Mouse (Mus musculus): ENCODE data around the gene Mfap4. TPM values are rescaled to one million over a fixed set of nuclear protein-coding genes. Genes with fewer than 3 reads are reported as not detected.

The Mfap4 gene
- polyA plus RNA-seq, 1 experiment from 2014 or later: 97.0 TPM

DNA sequence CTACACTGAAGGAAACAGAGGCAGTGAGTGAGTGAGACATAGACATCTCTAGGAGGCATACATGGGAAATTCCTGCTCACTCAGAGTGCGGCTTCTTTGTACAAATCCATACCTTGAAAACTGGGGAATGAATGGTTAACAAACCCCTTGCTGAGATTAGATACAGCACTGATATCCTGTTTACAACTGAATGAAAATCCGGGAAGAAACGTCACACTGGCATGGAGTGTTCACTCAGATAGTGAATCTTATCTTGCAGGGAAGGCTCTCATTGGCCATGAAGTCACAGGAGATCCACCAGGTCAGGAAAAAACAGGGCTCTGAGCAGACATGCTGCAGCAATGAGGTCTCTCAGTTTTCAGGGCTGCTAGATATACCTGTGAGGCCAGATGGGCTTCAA is 51.7 kb downstream of the Mfap4 start:
- H3K4me1 ChIP-seq (replicated peaks; ENCODE audit: control insufficient read depth, insufficient read depth, low read length): no peaks in the 10 kb centered on the region
- no peak for ATAC-seq
- H3K9me3 ChIP-seq (ENCODE audit: control insufficient read depth): no peaks in the 10 kb centered on the region
- no peak overlapping the region for H3K4me3 ChIP-seq (ENCODE audit: low read depth, low read length)
- H3K9ac ChIP-seq (ENCODE audit: low read depth, low read length): no peak overlapping the region
- no peak overlapping the region for H3K27ac ChIP-seq (ENCODE audit: low read depth, low read length)
- TF ChIP-seq CTCF (IDR thresholded peaks at IDR 0.05; ENCODE audit: low read depth): no peak
- H3K36me3 ChIP-seq (ENCODE audit: control insufficient read depth, insufficient read depth): peaks cover 10% of the 10 kb centered on the region
- 32% methylated on average over 3 of the region's 3 CpGs for WGBS
- no peak overlapping the region for H3K4me2 ChIP-seq (replicated peaks; ENCODE audit: low read depth)
- no peaks in the 10 kb centered on the region for H3K27me3 ChIP-seq (replicated peaks; ENCODE audit: control insufficient read depth, insufficient read depth, low read length)

DNA sequence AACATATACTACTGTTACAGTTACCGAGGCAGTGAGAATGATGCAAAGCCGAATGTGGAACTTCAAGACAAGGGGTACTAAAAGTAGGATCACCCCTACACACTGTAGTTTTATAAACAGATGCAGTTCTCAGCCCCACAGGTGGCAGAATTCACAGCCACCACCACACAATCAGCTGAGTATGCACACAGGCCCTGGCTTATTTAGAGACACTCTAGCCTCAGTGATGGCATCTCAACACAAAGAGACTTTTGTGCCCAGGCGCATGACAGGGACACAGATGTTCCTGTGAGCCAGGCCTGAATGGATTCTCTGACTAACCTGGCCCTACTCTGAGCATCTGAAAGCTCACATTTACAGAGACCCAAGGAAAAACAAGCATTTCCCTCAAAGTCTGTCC is 52.1 kb downstream of the Mfap4 start:
- Histone ChIP-seq H3K4me1 (replicated peaks; ENCODE audit: control insufficient read depth, insufficient read depth, low read length) (no peaks in the 10 kb centered on the region), H3K36me3 (ENCODE audit: control insufficient read depth, insufficient read depth) (peaks cover 10% of the 10 kb centered on the region), H3K4me2 (replicated peaks; ENCODE audit: low read depth) (no peak overlapping the region), H3K9me3 (ENCODE audit: control insufficient read depth) (no peaks in the 10 kb centered on the region), H3K27ac (ENCODE audit: low read depth, low read length) (no peak overlapping the region), H3K4me3 (ENCODE audit: low read depth, low read length) (no peak overlapping the region), H3K9ac (ENCODE audit: low read depth, low read length) (no peak overlapping the region), H3K27me3 (replicated peaks; ENCODE audit: control insufficient read depth, insufficient read depth, low read length) (no peaks in the 10 kb centered on the region)
- WGBS: 89% methylated on average over 3 of the region's 3 CpGs
- no peak for TF ChIP-seq CTCF (IDR thresholded peaks at IDR 0.05; ENCODE audit: low read depth)
- no peak for ATAC-seq

Other genes starting within 250 kb of the Mfap4 start
- 60.7 and 63.1 TPM in 2 replicates for gene Aldh3a2, start 218.0 kb upstream of the Mfap4 start, polyA plus RNA-seq (2015; fragmentation: Nextera tagmentation; extraction: Ambion mirVana)
- not detected in 2 replicates for gene Slc47a2, start 142.6 kb upstream of the Mfap4 start, polyA plus RNA-seq (2015; fragmentation: Nextera tagmentation; extraction: Ambion mirVana)
- gene Slc47a1, start 107.1 kb upstream of the Mfap4 start, polyA plus RNA-seq (2015; fragmentation: Nextera tagmentation; extraction: Ambion mirVana): 8.0 and 9.8 TPM in 2 replicates
- 0.56 and 0.69 TPM in 2 replicates for gene Rnf112, start 31.3 kb upstream of the Mfap4 start, polyA plus RNA-seq (2015; fragmentation: Nextera tagmentation; extraction: Ambion mirVana)
- 14.5 and 16.2 TPM in 2 replicates for gene Mapk7, start 9.0 kb downstream of the Mfap4 start, polyA plus RNA-seq (2015; fragmentation: Nextera tagmentation; extraction: Ambion mirVana)
- 6.1 TPM in 2 replicates for gene B9d1, start 19.7 kb downstream of the Mfap4 start, polyA plus RNA-seq (2015; fragmentation: Nextera tagmentation; extraction: Ambion mirVana)
- gene Epn2, start 94.3 kb downstream of the Mfap4 start, polyA plus RNA-seq (2015; fragmentation: Nextera tagmentation; extraction: Ambion mirVana): 13.5 and 14.4 TPM in 2 replicates
- gene Grap, start 167.8 kb downstream of the Mfap4 start, polyA plus RNA-seq (2015; fragmentation: Nextera tagmentation; extraction: Ambion mirVana): 3.7 and 3.9 TPM in 2 replicates
- 20.7 and 21.9 TPM in 2 replicates for gene Fam83g, start 198.7 kb downstream of the Mfap4 start, polyA plus RNA-seq (2015; fragmentation: Nextera tagmentation; extraction: Ambion mirVana)
- gene Slc5a10, start 235.4 kb downstream of the Mfap4 start, polyA plus RNA-seq (2015; fragmentation: Nextera tagmentation; extraction: Ambion mirVana): 0.08 and 0.13 TPM in 2 replicates

All from intestine, postnatal 0 days (tissue).